Mouse (Mus musculus) left cerebral cortex, postnatal 10 days (tissue): Measurements from ENCODE around the gene Ptpn23. TPM values are rescaled to one million over a fixed set of nuclear protein-coding genes. Genes with fewer than 3 reads are reported as not detected.
"Not testable (repeated sequence)": the region's sequence is repeated elsewhere in the genome, so short reads cannot be mapped to it uniquely, and the experiment has no call there.

Experiments
- DNase-seq, 2 experiments: peaks; one replicate each; pipeline ENCODE4 v3.0.0; 2021 to 2022; ENCODE audit warnings: low spot score in 2 of 2, mixed read lengths in 1 of 2; ENCODE audit errors: extremely low spot score in 1 of 2
- intact Hi-C: fragments of 180-260 bp; cut with DNase I; formaldehyde crosslinking; loops from one replicate; pipeline ENCODE4 v1.15.1; 2025
- total RNA-seq, 2 experiments: library from RNA; stranded (reverse); gene quantifications; 2 replicates each; pipeline ENCODE4 v1.2.3; 2021

Gene Ptpn23
- total RNA-seq, 2 experiments from 2014 or later: 49.0 to 50.1 TPM

GRCm38 (mm10) chr9:110393295-110393694 is 14.7 kb downstream of the Ptpn23 start:
- DNase-seq: no peak
- intact Hi-C loops: no loop called here

GRCm38 (mm10) chr9:110390843-110391242 is 17.2 kb downstream of the Ptpn23 start:
- DNase-seq: no peak
- intact Hi-C loops: no loop called here

GRCm38 (mm10) chr9:110388011-110388410 is 20.0 kb downstream of the Ptpn23 start:
- intact Hi-C loops: no loop called here
- DNase-seq: no peak

- intact Hi-C loops: no loop called here
- no peak for DNase-seq
These were observed 23.6 kb downstream of the Ptpn23 start for GRCm38 (mm10) chr9:110384369-110384929.

GRCm38 (mm10) chr9:110381292-110381691 is 26.7 kb downstream of the Ptpn23 start:
- intact Hi-C loops: no loop called here
- no peak for DNase-seq

GRCm38 (mm10) chr9:110380662-110381061 is 27.4 kb downstream of the Ptpn23 start:
- intact Hi-C loops: no loop called here
- no peak for DNase-seq

- DNase-seq: no peak
- intact Hi-C loops: no loop called here
These were observed 28.7 kb downstream of the Ptpn23 start for GRCm38 (mm10) chr9:110379361-110379760.

- intact Hi-C loops, DNase-seq: not testable (repeated sequence)
These were observed 30.4 kb downstream of the Ptpn23 start for GRCm38 (mm10) chr9:110377655-110378054.

- no peak for DNase-seq
These were observed 32.3 kb downstream of the Ptpn23 start for GRCm38 (mm10) chr9:110375668-110376067.

GRCm38 (mm10) chr9:110373871-110374270 is 34.1 kb downstream of the Ptpn23 start:
- no peak for DNase-seq
- intact Hi-C loops: no loop called here

More at GRCm38 (mm10) chr9:110375668-110376067, 32.3 kb downstream of the Ptpn23 start:
- intact Hi-C loops: no loop called here

- intact Hi-C loops: no loop called here
- DNase-seq: no peak
These were observed 38.2 kb downstream of the Ptpn23 start for GRCm38 (mm10) chr9:110369860-110370259.

- no peak for DNase-seq
- intact Hi-C loops: no loop called here
These were observed 41.3 kb downstream of the Ptpn23 start for GRCm38 (mm10) chr9:110366746-110367145.

- no peak for DNase-seq
- intact Hi-C loops: no loop called here
These were observed 45.7 kb downstream of the Ptpn23 start for GRCm38 (mm10) chr9:110362337-110362736.

- intact Hi-C loops: no loop called here
- DNase-seq: no peak
These were observed 46.7 kb downstream of the Ptpn23 start for GRCm38 (mm10) chr9:110361299-110361698.

- no peak for DNase-seq
- intact Hi-C loops: no loop called here
These were observed 49.7 kb downstream of the Ptpn23 start for GRCm38 (mm10) chr9:110358341-110358740.

- intact Hi-C loops: no loop called here
- no peak for DNase-seq
These were observed 55.9 kb downstream of the Ptpn23 start for GRCm38 (mm10) chr9:110351932-110352632.

- intact Hi-C loops: no loop called here
- DNase-seq: no peak
These were observed 56.7 kb downstream of the Ptpn23 start for GRCm38 (mm10) chr9:110351350-110351749.

- DNase-seq: no peak
- intact Hi-C loops: no loop called here
These were observed 57.4 kb downstream of the Ptpn23 start for GRCm38 (mm10) chr9:110350612-110351011.

GRCm38 (mm10) chr9:110350188-110350587 is 57.8 kb downstream of the Ptpn23 start:
- intact Hi-C loops: no loop called here
- DNase-seq: no peak

- intact Hi-C loops: no loop called here
- no peak for DNase-seq
These were observed 59.1 kb downstream of the Ptpn23 start for GRCm38 (mm10) chr9:110348899-110349298.
